Mouse (Mus musculus) liver, embryonic 12.5 days (tissue): Measurements from ENCODE around the gene 4921524J17Rik. TPM values are rescaled to one million over a fixed set of nuclear protein-coding genes. Genes with fewer than 3 reads are reported as not detected.
A peak's percentile ranks its signal among the peaks of the same experiment; 100 is the strongest.

Experiments
- ATAC-seq: fragments of 200-750 bp; cut with Nextera tagmentation; 2 replicates; pipeline ENCODE4 v1.8.0; 2017; ENCODE audit warnings: moderate number of reproducible peaks, mild to moderate bottlenecking, moderate library complexity
- H3K27ac ChIP-seq: fragments of 300-500 bp; sonication (generic); 2 replicates; pipeline ENCODE4 v1.5.1; 2016; ENCODE audit warnings: mild to moderate bottlenecking
- H3K27me3 ChIP-seq: fragments of 300-500 bp; sonication (generic); replicated peaks from 2 replicates; pipeline ENCODE4 v1.6.1; 2016; ENCODE audit warnings: mild to moderate bottlenecking, moderate library complexity
- H3K36me3 ChIP-seq: fragments of 300-500 bp; sonication (generic); 2 replicates; pipeline ENCODE4 v1.6.1; 2016; ENCODE audit warnings: mild to moderate bottlenecking, moderate library complexity
- H3K4me1 ChIP-seq: fragments of 300-500 bp; sonication (generic); 2 replicates; pipeline ENCODE4 v1.6.1; 2016
- H3K4me2 ChIP-seq: fragments of 300-500 bp; sonication (generic); 2 replicates; pipeline ENCODE4 v1.6.1; 2016; ENCODE audit warnings: mild to moderate bottlenecking, moderate library complexity
- H3K4me3 ChIP-seq: fragments of 300-500 bp; sonication (generic); 2 replicates; pipeline ENCODE4 v1.5.1; 2016; ENCODE audit warnings: mild to moderate bottlenecking, moderate library complexity
- H3K9ac ChIP-seq: fragments of 300-500 bp; sonication (generic); 2 replicates; pipeline ENCODE4 v1.6.1; 2016; ENCODE audit warnings: mild to moderate bottlenecking, moderate library complexity
- H3K9me3 ChIP-seq: fragments of 300-500 bp; sonication (generic); replicated peaks from 2 replicates; pipeline ENCODE4 v1.6.1; 2016; ENCODE audit warnings: mild to moderate bottlenecking, moderate library complexity
- WGBS: fragments of 180-500 bp; shearing (Covaris S2); methylation state at CpG from one replicate; pipeline ENCODE4 v1.1.7; 2016; ENCODE audit not compliant: insufficient replicate concordance; 5-methylcytosine and 5-hydroxymethylcytosine counted together
- polyA plus RNA-seq: library from polyadenylated mRNA; unstranded; fragments of >200 nt; fragmentation: Nextera tagmentation; extraction: Ambion mirVana; gene quantifications from 2 replicates; pipeline ENCODE4 v1.2.1, GENCODE M21; 2016

Gene 4921524J17Rik
- 23.8 and 25.3 TPM in 2 replicates for polyA plus RNA-seq

DNA sequence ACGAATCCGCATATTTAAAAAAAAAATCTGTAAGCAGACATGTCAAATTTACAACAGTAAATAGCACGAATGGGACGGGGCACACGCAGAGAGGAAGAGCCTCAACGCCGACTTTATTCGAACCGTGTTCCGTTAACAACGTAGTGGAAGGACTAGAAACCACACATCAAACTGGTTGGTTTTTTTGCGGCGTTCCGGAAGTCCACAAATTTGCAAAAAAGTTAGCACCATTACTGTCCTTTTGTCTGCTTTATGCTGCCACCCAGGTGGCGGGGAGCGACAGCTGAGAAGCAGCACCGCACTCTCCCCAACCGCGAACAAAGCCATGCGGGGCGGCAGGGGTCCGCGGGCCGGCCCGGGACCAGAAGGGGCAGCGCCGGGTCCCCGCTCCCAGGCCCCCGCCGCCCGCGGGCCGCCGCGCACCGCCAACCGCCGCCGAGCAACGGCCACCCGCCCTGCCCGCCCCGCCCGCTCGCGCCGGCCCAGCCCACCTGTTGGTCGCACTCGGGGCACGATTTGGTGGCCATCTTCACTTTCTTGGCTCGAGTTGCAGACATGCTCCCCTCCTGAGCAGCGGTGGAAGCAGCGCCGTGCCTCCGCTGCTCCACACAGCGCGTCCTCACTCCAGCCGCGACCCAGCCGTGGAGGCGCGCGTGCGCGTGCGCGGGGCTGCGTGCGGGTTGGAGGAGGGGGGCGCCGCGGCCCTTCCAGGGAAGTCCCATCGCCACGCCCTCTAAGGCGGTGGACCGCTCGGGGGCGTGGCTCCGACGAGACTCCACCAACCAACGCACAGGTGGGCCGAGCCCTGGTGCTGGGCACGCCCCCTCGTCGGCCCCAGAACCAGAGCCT lies at the start of gene 4921524J17Rik:
Gene 4921524J17Rik, minus strand, starts transcription at position 666 of the 849 bp plus-strand sequence.
- ATAC-seq = peak; percentile 99
- H3K27ac ChIP-seq = peak within 1 kb of the TSS; percentile 96
- H3K9me3 ChIP-seq = no peaks in the 10 kb centered on the region
- H3K9ac ChIP-seq = peak within 1 kb of the TSS; percentile 91
- under 1% methylated on average over 83 of the region's 85 CpGs for WGBS
- peak within 1 kb of the TSS; percentile 80 for H3K4me3 ChIP-seq
- H3K36me3 ChIP-seq = no peaks in the 10 kb centered on the region
- H3K4me1 ChIP-seq = peaks cover 66% of the 10 kb centered on the region
- H3K4me2 ChIP-seq = peak within 1 kb of the TSS; percentile 66
- 0 out of 2 replicates have a peak, but pooled peaks cover 3% of the 10 kb centered on the region for H3K27me3 ChIP-seq

DNA sequence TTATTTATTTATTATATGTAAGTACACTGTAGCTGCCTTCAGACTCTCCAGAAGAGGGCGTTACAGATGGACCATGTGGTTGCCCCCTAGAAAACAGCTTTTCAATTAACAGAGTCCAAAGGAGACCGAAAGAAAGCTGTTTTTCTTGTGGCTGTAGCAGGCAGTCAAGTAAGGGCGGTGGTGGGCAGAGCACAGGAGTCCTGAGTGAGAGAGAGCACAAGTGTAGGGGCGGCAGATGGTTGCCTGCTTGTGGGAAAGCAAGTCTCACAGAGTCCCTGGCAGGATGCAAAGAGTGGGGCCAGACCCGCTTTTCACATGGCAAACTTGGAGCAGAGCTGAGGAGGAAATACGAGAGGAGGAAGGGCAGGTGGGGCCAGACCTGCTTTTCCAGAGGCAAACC lies 49.8 kb upstream of the 4921524J17Rik start:
- Histone ChIP-seq H3K9ac (no peak overlapping the region), H3K4me2 (no peak overlapping the region), H3K27ac (no peak overlapping the region), H3K4me3 (no peak overlapping the region), H3K27me3 (no peaks in the 10 kb centered on the region), H3K36me3 (no peaks in the 10 kb centered on the region), H3K9me3 (no peaks in the 10 kb centered on the region), H3K4me1 (0 out of 2 replicates have a peak, but pooled peaks cover 5% of the 10 kb centered on the region)
- WGBS = 59% methylated on average over 6 of the region's 6 CpGs
- ATAC-seq = no peak

DNA sequence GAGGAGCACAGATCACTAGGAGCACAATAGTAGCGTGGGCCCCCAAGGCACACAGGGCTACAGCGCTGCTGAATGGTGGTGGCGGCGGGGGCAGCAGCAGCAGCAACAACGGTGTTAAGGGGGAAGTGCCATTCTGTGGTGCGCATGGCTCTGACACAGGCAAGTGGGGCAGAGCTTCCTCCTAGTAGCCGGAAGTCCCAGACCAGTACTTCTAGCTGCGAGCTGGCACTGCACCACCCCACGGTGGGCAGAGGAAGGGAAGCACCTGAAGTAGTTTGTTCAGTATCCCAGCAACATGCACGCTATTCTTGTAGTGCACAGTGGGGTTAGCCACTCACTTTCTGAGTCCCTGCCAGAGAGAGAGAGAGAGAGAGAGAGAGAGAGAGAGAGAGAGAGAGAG lies 49.3 kb upstream of the 4921524J17Rik start:
- ATAC-seq = no peak
- Histone ChIP-seq H3K27ac (no peak overlapping the region), H3K4me2 (peak overlapping the region; percentile 32), H3K36me3 (no peaks in the 10 kb centered on the region), H3K9me3 (no peaks in the 10 kb centered on the region), H3K4me1 (0 out of 2 replicates have a peak, but pooled peaks cover 5% of the 10 kb centered on the region), H3K27me3 (no peaks in the 10 kb centered on the region), H3K9ac (no peak overlapping the region), H3K4me3 (no peak overlapping the region)
- 21% methylated on average over 10 of the region's 10 CpGs for WGBS

DNA sequence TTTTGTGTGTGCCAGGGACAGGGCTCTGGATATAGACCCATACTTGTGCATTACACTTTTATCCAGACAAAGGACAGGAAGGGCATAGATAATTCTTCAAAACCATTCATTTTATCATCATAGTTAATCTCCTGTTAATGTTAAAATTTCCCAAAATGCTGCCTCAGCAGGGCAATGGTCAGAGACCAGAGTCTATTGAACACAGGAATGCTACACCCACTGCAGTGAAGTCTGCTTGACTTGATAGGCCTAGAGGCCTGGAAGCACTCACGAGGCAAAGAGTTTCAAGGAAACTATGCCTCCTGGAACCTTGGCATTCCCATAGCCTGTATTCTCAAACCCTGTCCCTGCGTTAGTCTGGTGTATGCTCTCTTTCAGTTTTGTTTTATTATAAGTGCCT lies 47.1 kb upstream of the 4921524J17Rik start:
- Histone ChIP-seq H3K27ac (no peak overlapping the region), H3K4me2 (no peak overlapping the region), H3K27me3 (no peaks in the 10 kb centered on the region), H3K9ac (no peak overlapping the region), H3K9me3 (no peaks in the 10 kb centered on the region), H3K36me3 (no peaks in the 10 kb centered on the region), H3K4me3 (no peak overlapping the region), H3K4me1 (0 out of 2 replicates have a peak, but pooled peaks cover 5% of the 10 kb centered on the region)
- 71% methylated on average over 2 of the region's 2 CpGs for WGBS
- no peak for ATAC-seq

DNA sequence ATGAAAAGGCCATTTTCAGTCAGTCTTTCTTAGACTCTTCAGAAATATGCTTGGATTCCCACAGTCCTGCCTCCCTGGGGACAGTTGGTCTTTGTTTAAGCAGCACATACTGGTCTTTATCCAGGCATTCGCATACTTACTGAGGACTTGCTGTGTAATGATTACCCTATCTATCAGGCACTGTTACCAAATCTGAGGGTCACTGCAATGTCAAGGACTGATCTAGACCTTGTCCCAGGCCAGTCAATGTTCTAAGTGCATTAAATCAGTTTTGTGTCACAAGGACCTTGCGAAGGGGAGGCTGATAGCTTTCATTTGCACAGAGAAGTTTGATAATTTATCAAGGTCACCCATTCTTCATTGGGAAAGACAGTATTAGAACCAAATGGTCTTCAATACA lies 45.8 kb upstream of the 4921524J17Rik start:
- Histone ChIP-seq H3K27ac (0 out of 2 replicates have a peak overlapping the region, but pooled peaks have one; percentile 24), H3K27me3 (no peaks in the 10 kb centered on the region), H3K9ac (no peak overlapping the region), H3K4me2 (no peak overlapping the region), H3K4me1 (0 out of 2 replicates have a peak, but pooled peaks cover 5% of the 10 kb centered on the region), H3K4me3 (no peak overlapping the region), H3K9me3 (no peaks in the 10 kb centered on the region), H3K36me3 (no peaks in the 10 kb centered on the region)
- ATAC-seq = no peak
- 61% methylated on average over 2 of the region's 2 CpGs for WGBS

DNA sequence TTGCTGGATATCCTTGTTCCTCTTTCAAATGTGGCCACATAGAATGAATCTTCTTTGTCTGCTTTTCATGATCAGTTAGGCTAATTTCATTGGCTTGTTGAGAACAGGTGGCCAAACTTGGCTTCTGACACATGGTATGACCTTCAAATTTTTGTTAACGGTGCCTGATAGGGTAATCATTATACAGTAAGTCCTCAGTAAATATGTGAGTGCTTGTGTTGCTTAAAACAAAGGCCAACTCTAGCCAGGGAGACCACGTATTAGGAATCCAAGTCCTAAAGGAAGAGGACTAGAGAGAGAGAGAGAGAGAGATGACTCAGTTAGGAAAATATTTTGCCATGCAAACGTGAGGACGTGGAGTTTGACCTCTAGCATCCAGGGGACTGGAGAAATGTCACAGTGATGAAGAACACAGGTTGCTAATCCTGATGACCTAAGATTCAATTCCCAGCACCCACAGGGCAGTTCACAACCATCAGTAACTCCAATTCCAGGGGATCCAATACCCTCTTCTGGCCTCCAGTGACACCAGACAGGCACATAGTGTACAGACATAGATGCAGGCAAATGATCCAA lies 44.4 kb upstream of the 4921524J17Rik start:
- no peak overlapping the region for H3K9ac ChIP-seq
- no peaks in the 10 kb centered on the region for H3K36me3 ChIP-seq
- 0 out of 2 replicates have a peak, but pooled peaks cover 5% of the 10 kb centered on the region for H3K4me1 ChIP-seq
- H3K4me3 ChIP-seq = no peak overlapping the region
- 55% methylated on average over 4 of the region's 4 CpGs for WGBS
- H3K27me3 ChIP-seq = no peaks in the 10 kb centered on the region
- H3K9me3 ChIP-seq = no peaks in the 10 kb centered on the region
- H3K27ac ChIP-seq = no peak overlapping the region
- ATAC-seq = no peak
- no peak overlapping the region for H3K4me2 ChIP-seq

DNA sequence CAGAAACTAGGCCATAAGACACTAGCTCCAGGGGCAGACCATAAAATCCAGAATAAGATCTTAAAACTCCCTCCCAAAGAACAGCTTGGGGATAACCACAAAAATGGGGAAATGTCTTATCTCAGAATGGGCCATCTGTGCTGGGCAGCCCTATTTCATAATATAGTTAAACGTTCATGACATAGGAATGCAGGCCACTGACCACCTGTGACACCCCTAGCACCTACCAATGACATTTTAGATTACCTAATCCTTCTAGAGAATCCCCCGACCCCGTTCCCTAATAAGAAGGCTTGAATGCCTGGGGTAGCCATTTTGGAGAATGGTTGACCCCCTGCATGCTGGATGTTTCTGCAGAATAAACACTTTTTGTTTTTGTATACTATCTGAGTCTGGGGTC lies 42.3 kb upstream of the 4921524J17Rik start:
- ATAC-seq = no peak

DNA sequence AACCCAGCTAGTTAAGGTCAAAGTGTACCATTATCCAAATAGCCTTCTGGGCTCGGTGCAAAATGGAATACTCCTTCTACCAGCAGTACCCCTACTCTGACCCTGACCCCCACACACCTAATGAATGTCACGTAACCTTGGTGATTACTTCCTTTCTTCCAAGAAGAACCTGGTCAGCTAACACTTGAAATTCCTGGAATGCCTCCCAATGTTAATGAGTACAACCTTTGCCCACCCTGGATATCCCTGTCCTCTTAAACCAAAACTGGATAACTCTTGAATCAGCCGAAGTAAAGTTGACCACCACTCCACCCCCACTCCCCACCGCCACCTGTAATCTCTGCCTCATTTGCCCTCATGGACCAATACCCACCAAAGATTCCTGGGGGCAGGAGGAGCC lies 40.6 kb upstream of the 4921524J17Rik start:
- no peaks in the 10 kb centered on the region for H3K9me3 ChIP-seq
- no peak for ATAC-seq
- WGBS = 67% methylated on average over 4 of the region's 4 CpGs
- H3K4me3 ChIP-seq = no peak overlapping the region
- 0 out of 2 replicates have a peak, but pooled peaks cover 4% of the 10 kb centered on the region for H3K27me3 ChIP-seq
- H3K9ac ChIP-seq = no peak overlapping the region
- no peak overlapping the region for H3K27ac ChIP-seq
- H3K4me1 ChIP-seq = 0 out of 2 replicates have a peak, but pooled peaks cover 6% of the 10 kb centered on the region
- no peak overlapping the region for H3K4me2 ChIP-seq
- H3K36me3 ChIP-seq = no peaks in the 10 kb centered on the region

More for the DNA sequence above, 42.3 kb upstream of the 4921524J17Rik start:
- Histone ChIP-seq H3K27me3 (no peaks in the 10 kb centered on the region), H3K4me3 (no peak overlapping the region), H3K9ac (no peak overlapping the region), H3K27ac (no peak overlapping the region), H3K4me1 (no peaks in the 10 kb centered on the region), H3K36me3 (no peaks in the 10 kb centered on the region), H3K9me3 (no peaks in the 10 kb centered on the region), H3K4me2 (no peak overlapping the region)
- WGBS = 47% methylated on average over 3 of the region's 3 CpGs

DNA sequence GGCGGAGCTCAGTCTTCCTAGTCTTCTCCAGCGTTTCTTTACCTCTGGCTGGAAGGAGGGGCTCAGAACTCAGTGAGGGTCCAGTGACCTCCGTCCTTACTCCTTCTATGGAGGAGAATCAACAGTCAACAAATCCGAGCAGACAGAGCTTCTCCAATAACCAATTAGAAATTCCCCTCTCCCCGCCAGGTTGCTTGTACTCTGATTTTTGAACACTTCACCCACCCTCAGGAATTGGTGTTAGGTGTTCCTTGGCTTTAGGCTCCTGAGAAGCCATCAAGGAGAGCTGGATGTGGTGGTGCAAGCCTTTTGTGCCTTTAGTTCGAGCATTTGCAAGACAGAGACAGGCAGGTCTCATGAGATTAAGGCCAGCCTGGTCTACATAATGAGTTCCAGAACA lies 40.2 kb upstream of the 4921524J17Rik start:
- H3K9me3 ChIP-seq = no peaks in the 10 kb centered on the region
- H3K4me2 ChIP-seq = no peak overlapping the region
- 0 out of 2 replicates have a peak, but pooled peaks cover 4% of the 10 kb centered on the region for H3K27me3 ChIP-seq
- no peak overlapping the region for H3K9ac ChIP-seq
- 57% methylated on average over 6 of the region's 6 CpGs for WGBS
- H3K4me1 ChIP-seq = 0 out of 2 replicates have a peak, but pooled peaks cover 6% of the 10 kb centered on the region
- ATAC-seq = no peak
- H3K4me3 ChIP-seq = no peak overlapping the region
- no peak overlapping the region for H3K27ac ChIP-seq
- no peaks in the 10 kb centered on the region for H3K36me3 ChIP-seq

DNA sequence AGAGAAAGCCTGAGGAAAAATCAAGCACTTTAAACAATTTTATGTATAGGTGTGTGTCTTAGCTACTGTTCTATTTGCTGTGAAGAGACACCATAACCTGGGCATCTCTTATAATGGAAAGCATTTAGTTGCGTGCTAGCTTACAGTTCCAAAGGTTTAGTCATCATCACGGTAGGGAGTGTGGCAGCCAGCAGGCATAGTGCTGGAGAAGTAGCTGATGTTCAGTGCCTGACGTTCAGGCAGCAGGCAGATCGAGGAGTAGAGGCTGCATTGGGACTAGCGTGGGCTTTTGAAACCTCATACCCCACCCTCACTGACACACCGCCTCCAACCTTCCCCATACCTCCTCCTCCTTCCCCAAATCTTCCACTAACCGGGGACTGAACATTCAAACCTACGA lies 38.1 kb upstream of the 4921524J17Rik start:
- ATAC-seq = no peak
- Histone ChIP-seq H3K27ac (no peak overlapping the region), H3K4me3 (no peak overlapping the region)

DNA sequence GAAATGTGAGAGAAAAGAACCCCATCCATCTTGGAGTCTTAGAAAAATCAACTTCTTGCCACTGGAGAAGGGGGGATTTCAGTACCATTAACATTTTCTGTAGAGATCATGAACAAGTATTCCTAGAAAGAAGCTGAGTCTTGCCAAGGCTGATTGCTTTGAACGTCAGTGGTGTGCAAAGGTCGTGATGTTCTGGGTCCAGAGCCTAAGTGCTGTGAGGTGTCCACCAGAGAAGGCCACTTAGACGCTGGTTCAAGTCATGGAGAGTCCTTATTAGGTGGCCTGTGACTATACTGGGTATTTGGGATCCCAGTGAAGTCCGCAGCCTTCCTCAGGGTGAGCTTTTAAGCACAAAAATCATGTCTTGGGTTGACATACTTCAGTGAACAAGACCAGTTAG lies 33.4 kb upstream of the 4921524J17Rik start:
- 0 out of 2 replicates have a peak, but pooled peaks cover 4% of the 10 kb centered on the region for H3K27me3 ChIP-seq
- no peak overlapping the region for H3K4me2 ChIP-seq
- 65% methylated on average over 4 of the region's 4 CpGs for whole genome bisulfite sequencing
- H3K36me3 ChIP-seq = no peaks in the 10 kb centered on the region
- H3K9me3 ChIP-seq = no peaks in the 10 kb centered on the region
- H3K4me1 ChIP-seq = 0 out of 2 replicates have a peak, but pooled peaks cover 6% of the 10 kb centered on the region
- no peak overlapping the region for H3K4me3 ChIP-seq
- no peak overlapping the region for H3K27ac ChIP-seq
- H3K9ac ChIP-seq = no peak overlapping the region
- no peak for ATAC-seq

More for the DNA sequence above, 38.1 kb upstream of the 4921524J17Rik start:
- Histone ChIP-seq H3K36me3 (no peaks in the 10 kb centered on the region), H3K9ac (no peak overlapping the region), H3K9me3 (no peaks in the 10 kb centered on the region), H3K27me3 (0 out of 2 replicates have a peak, but pooled peaks cover 4% of the 10 kb centered on the region), H3K4me1 (0 out of 2 replicates have a peak, but pooled peaks cover 6% of the 10 kb centered on the region), H3K4me2 (no peak overlapping the region)
- 64% methylated on average over 8 of the region's 8 CpGs for whole genome bisulfite sequencing

DNA sequence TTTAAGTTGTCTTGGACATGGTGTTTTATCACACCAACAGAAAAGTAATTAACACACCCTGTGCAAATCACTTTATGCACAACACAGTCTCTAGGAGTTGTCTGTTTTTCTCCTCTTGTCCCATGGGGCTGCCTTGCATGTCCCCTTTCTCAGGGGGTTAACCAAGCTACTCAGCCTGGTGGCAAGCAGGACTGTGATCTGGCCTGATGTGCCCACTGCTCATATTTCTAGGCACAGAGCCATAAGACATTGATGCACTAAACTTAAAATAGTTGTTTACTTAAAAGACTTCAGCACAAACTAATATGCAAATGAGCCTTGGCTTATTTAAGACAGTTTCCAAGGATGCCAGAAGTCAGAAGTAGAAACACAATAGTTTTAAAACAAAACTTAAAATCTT lies 31.7 kb upstream of the 4921524J17Rik start:
- Histone ChIP-seq H3K9ac (no peak overlapping the region), H3K4me1 (peaks cover 8% of the 10 kb centered on the region), H3K4me2 (no peak overlapping the region), H3K4me3 (no peak overlapping the region), H3K36me3 (no peaks in the 10 kb centered on the region), H3K27me3 (no peaks in the 10 kb centered on the region), H3K9me3 (no peaks in the 10 kb centered on the region), H3K27ac (no peak overlapping the region)
- ATAC-seq = no peak
